Comparison of ENCODE assay signal across 15 mouse cellular contexts in the genomic region with DNA sequence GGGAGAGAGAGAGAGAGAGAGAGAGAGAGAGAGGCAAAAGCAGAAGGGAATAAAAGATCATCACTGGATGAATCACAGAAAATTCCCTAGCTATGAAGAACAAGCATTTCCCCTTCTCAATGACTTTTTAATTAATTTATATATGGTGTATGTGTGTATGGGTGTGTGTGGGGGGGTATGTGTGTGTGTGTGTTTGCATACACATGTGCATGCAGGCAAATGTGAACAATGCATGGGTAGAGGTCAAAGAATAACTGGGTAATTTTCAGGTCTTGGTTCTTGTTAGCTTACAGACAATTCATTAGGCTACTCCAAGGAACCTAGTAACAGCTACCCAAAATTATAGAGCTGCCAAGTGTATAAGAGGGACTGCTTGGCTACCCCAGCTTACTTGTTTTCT. TPM values are rescaled to one million over a fixed set of nuclear protein-coding genes. Genes with fewer than 3 reads are reported as not detected.
"Had no signal": no experiment of that assay in that cellular context is flagged by ENCODE, and none has a peak within 500 bp of the region (broad histone marks: within the 10 kb centered on the region; RNA-seq: fewer than 3 reads in every experiment).

No protein-coding gene starts in this region.

- H3K27me3 ChIP-seq: midbrain, embryonic 13.5 days; midbrain, embryonic 15.5 days; neural tube, embryonic 12.5 days had no signal

- H3K27ac ChIP-seq: liver, embryonic 12.5 days; liver, embryonic 14.5 days; midbrain, embryonic 10.5 days; midbrain, embryonic 13.5 days; midbrain, embryonic 15.5 days; neural tube, embryonic 12.5 days had no signal

- H3K4me3 ChIP-seq: liver, embryonic 12.5 days; midbrain, embryonic 10.5 days; midbrain, embryonic 13.5 days; midbrain, embryonic 15.5 days; neural tube, embryonic 12.5 days had no signal

- H3K4me2 ChIP-seq: liver, embryonic 12.5 days; lung, embryonic 14.5 days; midbrain, embryonic 13.5 days; midbrain, embryonic 15.5 days; neural tube, embryonic 12.5 days had no signal

- H3K36me3 ChIP-seq: liver, embryonic 12.5 days; midbrain, embryonic 10.5 days; midbrain, embryonic 13.5 days; midbrain, embryonic 15.5 days; neural tube, embryonic 12.5 days had no signal

- DNase-seq: lung, adult 18-20 months; lung, embryonic 14.5 days; lung, postnatal 10 days; lung, postnatal 4 days; right cerebral cortex, adult 18-20 months; spleen, adult 18-20 months; thymus, adult 18-20 months; thymus, postnatal 25 days; thymus, postnatal 4 days had no signal

- H3K4me1 ChIP-seq: midbrain, embryonic 15.5 days had no signal

- ATAC-seq: midbrain, embryonic 13.5 days; midbrain, embryonic 15.5 days had no signal

- H3K9ac ChIP-seq: liver, embryonic 12.5 days; liver, embryonic 14.5 days; lung, embryonic 14.5 days; midbrain, embryonic 13.5 days; midbrain, embryonic 15.5 days; neural tube, embryonic 12.5 days had no signal

- H3K9me3 ChIP-seq: liver, embryonic 12.5 days; midbrain, embryonic 10.5 days; midbrain, embryonic 13.5 days; midbrain, embryonic 15.5 days; neural tube, embryonic 12.5 days had no signal

RNA-seq across cellular contexts. Expression of a gene that starts 46.2 kb away (rescaled TPM):
- polyA plus RNA-seq: lung, embryonic 14.5 days had no signal
